Mouse (Mus musculus) CD4-positive helper T cell, adult 2 months (primary cell): ENCODE data around the gene Krt83.
A peak's percentile ranks its signal among the peaks of the same experiment; 100 is the strongest.

ENCODE experiments used
- DNase-seq: peaks from one replicate; pipeline ENCODE4 v3.0.0-alpha.2; 2012; ENCODE audit warnings: low read depth, missing footprints, low spot score

The Krt83 gene

GRCm38 (mm10) chr15:101479007-101479665 lies 12.2 kb downstream of the Krt83 start:
- DNase-seq = peak; percentile 41

DNA sequence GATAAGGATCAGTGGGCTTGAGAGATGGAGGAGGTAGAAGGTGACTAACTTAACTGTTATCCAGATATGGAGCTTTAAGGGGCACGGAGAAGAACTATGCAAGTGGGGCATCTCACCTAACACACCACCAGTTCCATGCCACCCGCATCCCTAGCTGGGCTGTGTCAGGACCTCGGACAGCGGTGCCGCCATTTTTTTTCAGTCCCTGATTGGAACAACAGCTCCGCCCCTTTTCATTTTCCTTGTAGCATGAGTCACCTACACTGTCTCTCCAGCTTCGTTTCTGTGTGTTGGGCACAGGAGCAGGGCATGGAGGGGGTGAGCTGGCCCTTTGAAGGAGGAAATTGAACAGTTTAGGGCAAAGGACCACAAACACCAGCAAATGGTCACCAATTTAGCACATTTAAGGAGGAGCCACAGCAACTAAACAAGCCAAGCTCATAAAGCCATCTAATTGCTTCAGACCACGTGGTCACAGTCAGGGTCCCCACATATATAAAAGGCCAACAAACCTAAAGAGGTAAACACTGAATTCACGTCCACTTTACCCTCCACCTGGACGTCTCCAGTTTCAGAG lies 18.3 kb downstream of the Krt83 start, which contains the start of gene Krt86:
Gene Krt86 (plus strand): TSS at position 527 of the 577 bp plus-strand sequence.
- no peak for DNase-seq

DNA sequence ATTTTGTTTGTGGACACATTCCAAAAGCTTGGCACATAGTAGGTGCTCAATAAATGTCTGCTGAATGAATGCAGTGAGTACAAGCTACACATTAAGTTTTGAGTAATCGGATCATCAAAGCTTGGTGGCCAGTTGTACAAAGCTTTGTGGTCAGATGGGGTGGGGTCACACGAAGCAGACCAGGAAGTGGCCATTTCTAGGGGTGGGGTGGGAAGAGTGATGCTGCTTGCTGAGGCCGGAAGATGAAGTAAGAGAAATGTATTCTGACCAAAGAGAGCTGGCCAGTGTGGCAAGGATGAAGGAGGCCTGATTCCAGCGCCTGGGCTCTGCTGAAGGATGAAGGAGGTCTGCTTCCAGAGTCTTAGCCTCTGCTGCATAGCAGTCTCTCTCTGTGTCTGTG lies 22.2 kb downstream of the Krt83 start:
- no peak for DNase-seq

GRCm38 (mm10) chr15:101463651-101464050 lies 27.7 kb downstream of the Krt83 start, which contains the start of gene Krt81:
TSS of gene Krt81 (minus strand) at chr15:101463751.
- DNase-seq = no peak

DNA sequence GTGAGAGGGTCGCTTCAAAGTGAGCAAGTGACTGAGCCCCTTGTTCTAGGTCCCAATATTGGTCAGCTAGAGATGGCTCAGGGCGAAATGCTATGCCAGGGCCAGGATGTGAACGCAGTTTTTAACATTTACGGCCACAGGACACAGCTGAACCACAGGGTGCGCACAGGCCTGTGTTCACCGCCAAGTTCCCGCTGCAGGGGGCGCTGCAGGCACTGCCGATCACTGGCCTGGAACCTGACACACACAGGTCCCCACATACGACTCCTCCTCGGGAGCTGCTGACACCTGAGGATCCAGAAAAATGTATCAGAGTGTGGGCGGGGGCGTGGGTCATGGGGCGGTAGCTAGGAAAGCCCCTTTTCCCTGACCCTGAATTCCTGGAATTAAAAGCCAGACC lies 32.0 kb downstream of the Krt83 start:
- DNase-seq = no peak

DNA sequence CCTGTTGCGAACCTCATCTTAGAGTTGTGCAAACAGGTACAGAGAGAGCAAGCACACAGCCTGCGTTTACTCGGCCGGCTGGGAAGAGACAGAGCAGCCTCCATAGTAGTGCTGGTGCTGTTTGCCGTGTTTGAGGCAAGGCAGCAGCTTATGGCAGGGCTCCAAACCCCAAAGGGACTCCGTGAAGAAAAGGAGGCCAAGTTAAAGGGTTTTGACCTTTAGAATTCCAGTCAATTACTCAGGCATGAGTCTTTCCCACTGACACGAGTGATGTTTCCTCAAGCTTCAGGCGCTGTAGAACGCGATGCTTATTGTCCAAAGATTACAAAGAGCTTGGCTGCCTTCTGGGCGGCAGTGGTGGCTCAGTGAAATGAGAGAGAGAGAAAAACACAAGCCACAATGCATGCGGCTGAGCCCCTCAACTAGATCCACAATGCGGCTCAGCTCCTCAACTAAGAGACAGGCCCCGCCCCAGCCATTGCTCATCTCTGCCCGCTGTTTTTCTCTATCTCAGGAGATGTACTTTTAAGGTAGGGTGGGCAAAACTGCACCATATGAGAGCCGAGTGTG lies 32.9 kb downstream of the Krt83 start:
- no peak for DNase-seq

DNA sequence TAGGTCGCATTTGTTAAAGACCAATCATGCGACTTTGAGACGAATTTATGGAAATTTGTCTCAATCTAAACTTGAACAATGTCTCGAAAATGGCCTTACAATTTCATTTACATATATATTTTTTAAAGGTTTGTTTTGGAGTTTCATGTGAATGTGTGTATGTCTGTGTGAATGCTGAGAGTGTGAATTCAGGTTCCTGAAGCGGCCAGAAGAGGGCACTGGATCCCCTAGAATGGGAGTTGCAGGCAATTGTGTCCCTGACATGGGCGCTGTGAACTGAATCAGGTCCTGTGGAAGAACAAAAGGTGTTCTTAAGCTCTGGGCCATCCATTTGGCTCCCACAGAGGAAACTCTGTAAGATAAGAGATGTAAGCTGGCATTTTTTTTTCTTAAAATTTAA lies 35.4 kb downstream of the Krt83 start:
- no peak for DNase-seq

DNA sequence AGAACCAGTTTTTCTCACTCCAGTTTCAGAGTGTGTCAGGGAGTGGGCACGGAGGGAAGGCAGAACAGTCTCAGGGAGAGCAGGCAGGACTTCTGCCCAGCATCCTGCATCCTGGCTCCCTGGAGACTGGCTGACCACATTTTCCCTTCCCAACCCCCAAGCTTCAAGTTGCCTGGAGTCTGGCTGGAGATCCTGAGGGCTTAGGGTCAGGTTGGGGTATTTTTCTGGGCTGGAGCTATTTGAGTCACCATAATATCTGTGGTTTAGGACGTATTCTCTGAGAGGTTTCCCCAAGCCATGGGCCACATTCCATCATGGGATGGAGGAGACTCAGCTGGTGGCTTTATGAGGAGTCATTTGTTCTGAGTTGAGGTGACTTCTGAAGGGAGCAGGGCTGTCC lies 36.0 kb downstream of the Krt83 start:
- DNase-seq = no peak

DNA sequence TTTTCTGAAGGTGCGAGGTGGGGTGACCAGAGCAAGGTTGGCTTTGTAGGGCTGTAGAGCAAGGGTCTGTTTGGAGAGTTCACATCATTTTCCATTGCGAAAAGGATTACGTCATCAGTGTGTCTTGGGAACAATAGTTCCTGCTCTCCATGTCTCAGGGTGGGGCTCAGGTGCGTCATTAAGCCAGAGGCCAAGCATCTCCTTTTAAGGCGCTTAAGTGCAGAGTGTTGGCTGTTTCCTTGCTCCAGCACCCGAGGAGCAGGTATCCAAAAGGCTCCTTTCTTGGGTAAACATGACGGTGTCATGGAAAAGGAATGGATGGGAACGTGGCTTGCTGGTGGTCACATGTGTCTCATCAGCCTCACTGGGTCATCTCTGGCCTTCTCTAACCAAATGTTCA lies 36.5 kb downstream of the Krt83 start:
- DNase-seq = no peak

- DNase-seq = peak; percentile 35
Measured at GRCm38 (mm10) chr15:101453093-101453736, 38.1 kb downstream of the Krt83 start.

DNA sequence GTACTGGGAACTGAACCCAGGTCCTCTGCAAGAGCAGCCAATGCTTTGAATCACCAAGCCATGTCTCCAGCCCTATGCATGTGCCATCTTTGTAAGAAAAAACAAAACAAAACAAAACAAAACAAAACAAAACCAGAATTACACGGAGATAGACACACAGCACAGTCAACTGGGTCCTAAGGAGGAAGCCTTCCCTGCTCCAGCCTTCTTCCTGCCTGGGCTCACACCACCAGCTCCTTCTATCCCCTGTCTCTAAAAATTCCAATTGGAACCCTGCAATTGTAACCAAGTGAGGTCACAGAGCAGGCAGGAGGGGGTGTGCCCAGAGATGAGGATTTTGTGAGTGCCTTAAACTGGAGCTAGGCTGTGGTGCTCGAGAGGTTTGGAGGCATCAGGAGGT lies 43.9 kb downstream of the Krt83 start, which contains the start of gene Krt88:
Gene Krt88 (plus strand): TSS at position 301 of the 400 bp plus-strand sequence.
- no peak for DNase-seq

DNA sequence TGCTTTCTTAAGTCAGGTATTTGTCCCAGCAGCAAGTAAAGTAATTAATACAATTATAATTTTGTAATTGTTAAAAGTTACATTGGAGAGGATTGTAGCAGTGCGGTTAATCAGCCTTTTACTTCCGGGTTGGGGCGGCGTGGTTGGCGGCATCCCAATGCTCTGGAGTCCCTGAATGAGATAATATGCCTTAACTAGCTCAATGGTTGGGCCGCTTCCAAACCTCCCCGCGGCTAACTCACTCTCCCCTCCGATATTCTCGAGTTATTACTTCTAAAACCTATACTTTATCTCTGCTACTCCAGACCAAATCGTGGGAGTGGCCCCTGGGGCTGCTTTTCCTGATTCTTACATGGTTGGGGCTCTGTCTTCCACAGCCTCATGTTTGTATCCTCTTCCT lies 44.7 kb downstream of the Krt83 start:
- no peak for DNase-seq

GRCm38 (mm10) chr15:101440837-101441236 lies 50.5 kb downstream of the Krt83 start:
- no peak for DNase-seq

DNA sequence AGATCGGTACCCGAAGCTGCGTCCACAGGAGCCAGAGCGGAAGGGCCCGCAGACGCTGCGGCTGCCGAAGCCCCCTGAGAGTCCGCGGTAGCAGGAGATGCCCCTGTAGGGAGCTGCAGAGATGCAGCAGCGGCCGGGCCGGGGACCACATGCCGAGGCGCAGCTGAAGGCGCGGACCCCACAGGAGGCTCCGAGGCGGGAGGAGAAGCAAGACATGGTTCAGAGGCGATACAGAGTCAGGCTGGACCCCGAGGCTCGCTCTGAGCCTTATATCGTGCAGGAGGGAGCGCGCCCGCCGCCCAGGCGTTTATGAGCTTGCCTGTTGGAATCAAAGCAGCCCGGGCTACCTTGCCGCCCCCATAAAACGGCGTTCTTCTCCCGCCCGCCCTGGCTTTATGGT lies 52.8 kb downstream of the Krt83 start, which contains the start of gene Krt87:
Gene Krt87 (minus strand): TSS at position 250 of the 400 bp plus-strand sequence.
- DNase-seq = no peak

GRCm38 (mm10) chr15:101436611-101437010 lies 54.7 kb downstream of the Krt83 start:
- DNase-seq = no peak
